In genomic region chr9:58823918-58824215, GRCm38 (mm10) we compare ENCODE assay signal across 8 mouse cellular contexts. TPM values are rescaled to one million over a fixed set of nuclear protein-coding genes. Genes with fewer than 3 reads are reported as not detected.
DNase-seq lines count a peak whose midpoint lies in the region; ATAC-seq and TF ChIP-seq lines count a peak whose summit lies in the region.

No protein-coding gene starts in this region.

- intact Hi-C loops in left cerebral cortex, postnatal 25 days (cut with DNase I) = no loop called here

- H3K4me2 ChIP-seq in lung, embryonic 15.5 days = peak overlapping the region; percentile 96
- H3K4me2 ChIP-seq in limb, embryonic 15.5 days = peak overlapping the region; percentile 99
- H3K4me2 ChIP-seq in stomach, embryonic 16.5 days (ENCODE audit: low read depth, low read length) = peak overlapping the region; percentile 93

- peak overlapping the region; percentile 72 for H3K4me3 ChIP-seq in lung, embryonic 15.5 days
- H3K4me3 ChIP-seq in lung, adult 2 months (replicated peaks; ENCODE audit: extremely low read depth, low read depth, low read length) = no peak overlapping the region
- peak overlapping the region; percentile 74 for H3K4me3 ChIP-seq in limb, embryonic 15.5 days
- H3K4me3 ChIP-seq in stomach, embryonic 16.5 days (replicated peaks; ENCODE audit: low read length) = peak overlapping the region; percentile 70

- ATAC-seq in lung, embryonic 15.5 days (ENCODE audit: borderline replicate concordance, extremely low read depth, low FRiP score, low TSS enrichment) = no peak
- ATAC-seq in limb, embryonic 15.5 days (ENCODE audit: insufficient number of reproducible peaks, low FRiP score, low TSS enrichment, low read depth) = no peak
- no peak for ATAC-seq in stomach, embryonic 16.5 days (ENCODE audit: insufficient read depth, low FRiP score)
- ATAC-seq in erythroblast, adult 5-6 weeks (replicated peaks; ENCODE audit: low FRiP score, poor library complexity, severe bottlenecking) = no peak

- H3K9me3 ChIP-seq in lung, embryonic 15.5 days = no peaks in the 10 kb centered on the region
- no peaks in the 10 kb centered on the region for H3K9me3 ChIP-seq in limb, embryonic 15.5 days
- H3K9me3 ChIP-seq in stomach, embryonic 16.5 days (replicated peaks; ENCODE audit: control insufficient read depth, low read length) = no peaks in the 10 kb centered on the region

- peaks cover 63% of the 10 kb centered on the region for H3K27me3 ChIP-seq in lung, embryonic 15.5 days
- peaks cover 80% of the 10 kb centered on the region for H3K27me3 ChIP-seq in limb, embryonic 15.5 days
- peaks cover 43% of the 10 kb centered on the region for H3K27me3 ChIP-seq in stomach, embryonic 16.5 days (ENCODE audit: control insufficient read depth, insufficient read depth, low read length)

- TF ChIP-seq CTCF in lung, adult 2 months (IDR thresholded peaks at IDR 0.05; ENCODE audit: insufficient read depth, low read length) = no peak

- no peak overlapping the region for H3K27ac ChIP-seq in lung, embryonic 15.5 days
- no peak overlapping the region for H3K27ac ChIP-seq in limb, embryonic 15.5 days
- H3K27ac ChIP-seq in stomach, embryonic 16.5 days (ENCODE audit: low read length) = no peak overlapping the region

- H3K4me1 ChIP-seq in lung, embryonic 15.5 days = peaks cover 18% of the 10 kb centered on the region
- no peaks in the 10 kb centered on the region for H3K4me1 ChIP-seq in lung, adult 2 months (ENCODE audit: control insufficient read depth, insufficient read depth, low read length)
- peaks cover 22% of the 10 kb centered on the region for H3K4me1 ChIP-seq in limb, embryonic 15.5 days
- peaks cover 12% of the 10 kb centered on the region for H3K4me1 ChIP-seq in stomach, embryonic 16.5 days (ENCODE audit: control insufficient read depth, insufficient read depth, low read length)

- H3K36me3 ChIP-seq in lung, embryonic 15.5 days = no peaks in the 10 kb centered on the region
- no peaks in the 10 kb centered on the region for H3K36me3 ChIP-seq in limb, embryonic 15.5 days
- H3K36me3 ChIP-seq in stomach, embryonic 16.5 days (ENCODE audit: control insufficient read depth, insufficient read depth, low read length) = no peaks in the 10 kb centered on the region

- H3K9ac ChIP-seq in lung, embryonic 15.5 days = peak overlapping the region; percentile 51; the same call in 1 of the 2 replicates
- peak overlapping the region; percentile 39 for H3K9ac ChIP-seq in limb, embryonic 15.5 days
- H3K9ac ChIP-seq in stomach, embryonic 16.5 days (ENCODE audit: low read length) = peak overlapping the region; percentile 68; the same call in 1 of the 2 replicates

- no peak for TF ChIP-seq POLR2A in lung, adult 2 months (IDR thresholded peaks at IDR 0.05; ENCODE audit: borderline replicate concordance, extremely low read depth, low read depth, low read length)

- under 1% methylated on average over 31 of the region's 35 CpGs for WGBS in lung, embryonic 15.5 days
- whole genome bisulfite sequencing in lung, adult 2 months = 5% methylated on average over 21 of the region's 35 CpGs
- WGBS in limb, embryonic 15.5 days = under 1% methylated on average over 35 of the region's 35 CpGs
- WGBS in stomach, embryonic 16.5 days = under 1% methylated on average over 33 of the region's 35 CpGs

- DNase-seq in adrenal gland, postnatal 25 days = peak; percentile 37
- no peak for DNase-seq in adrenal gland, adult 8-10 months
- no peak for DNase-seq in lung, adult 2 months
- DNase-seq in left cerebral cortex, postnatal 25 days (ENCODE audit: low spot score in 2 of 2) = no peak

RNA-seq across cellular contexts. Expression of gene Hcn4, which starts 0.7 kb away (rescaled TPM):
- total RNA-seq in adrenal gland, postnatal 25 days (2021) = 0.67 and 0.73 TPM in 2 replicates
- 1 to 10 TPM in 3 of 4 experiments, under 1 TPM in 1; 0.84 to 2.3 (median 2.1) TPM for total RNA-seq in adrenal gland, adult 8-10 months (2022)
- polyA plus RNA-seq in lung, embryonic 15.5 days (2015; fragmentation: Nextera tagmentation; extraction: Ambion mirVana) = 0.21 and 0.29 TPM in 2 replicates
- 0.62 and 0.67 TPM in 2 replicates for polyA plus RNA-seq in lung, adult 2 months (2012; rRNA removed)
- polyA plus RNA-seq in limb, embryonic 15.5 days (2015; fragmentation: Nextera tagmentation; extraction: Ambion mirVana) = 0.05 and 0.15 TPM in 2 replicates
- polyA plus RNA-seq in stomach, embryonic 16.5 days (2015; fragmentation: Nextera tagmentation; extraction: Ambion mirVana) = 0.10 and 0.15 TPM in 2 replicates
- total RNA-seq in erythroblast, adult 5-6 weeks (2015; ENCODE audit: low replicate concordance) = not detected in 2 replicates
- total RNA-seq in erythroblast, adult 5-6 weeks (2017; ENCODE audit: low replicate concordance) = not detected in 2 replicates
- total RNA-seq in left cerebral cortex, postnatal 25 days (2021) = 1 to 10 TPM; 7.2 to 7.8 TPM
